Mouse (Mus musculus) frontal cortex, adult 2 months (tissue): Measurements from ENCODE around the gene Ppia. TPM values are rescaled to one million over a fixed set of nuclear protein-coding genes. Genes with fewer than 3 reads are reported as not detected.
"Not testable (repeated sequence)": the region's sequence is repeated elsewhere in the genome, so short reads cannot be mapped to it uniquely, and the experiment has no call there.

Source experiments
- DNase-seq, 2 experiments: peaks; one replicate each; pipeline ENCODE4 v3.0.0; 2022; ENCODE audit warnings: low spot score in 1 of 2; ENCODE audit errors: extremely low spot score in 1 of 2
- polyA plus RNA-seq: library from polyadenylated mRNA; depleted of rRNA; stranded (reverse); fragments of >200 nt; gene quantifications from 2 replicates; pipeline ENCODE4 v1.2.3, GENCODE M21; 2012; rRNA removed

Ppia gene
- polyA plus RNA-seq, 1 experiment: 2,505 TPM

- DNase-seq: peak in 1 of 2 experiments; percentile 36
Measured at GRCm38 (mm10) chr11:6436442-6436841, 21.2 kb downstream of the Ppia start.

DNA sequence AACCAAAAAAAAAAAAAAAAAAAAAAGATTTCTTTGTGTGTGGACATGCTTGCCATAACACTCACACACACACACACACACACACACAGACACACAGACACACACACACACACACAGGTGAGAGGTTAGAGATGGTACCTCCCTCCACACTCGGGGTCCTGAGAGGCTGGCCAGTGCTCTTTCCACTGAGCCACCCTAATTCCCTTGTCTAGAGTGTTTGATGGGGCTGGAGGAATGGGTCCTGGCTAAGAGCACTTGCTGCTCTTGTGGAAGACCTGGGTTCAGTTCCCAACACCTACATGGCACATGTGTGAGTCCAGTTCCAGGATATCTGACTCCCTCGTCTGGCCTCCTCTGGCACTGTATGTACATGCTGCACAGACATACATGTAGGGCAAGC lies 22.4 kb downstream of the Ppia start:
- DNase-seq: no peak

DNA sequence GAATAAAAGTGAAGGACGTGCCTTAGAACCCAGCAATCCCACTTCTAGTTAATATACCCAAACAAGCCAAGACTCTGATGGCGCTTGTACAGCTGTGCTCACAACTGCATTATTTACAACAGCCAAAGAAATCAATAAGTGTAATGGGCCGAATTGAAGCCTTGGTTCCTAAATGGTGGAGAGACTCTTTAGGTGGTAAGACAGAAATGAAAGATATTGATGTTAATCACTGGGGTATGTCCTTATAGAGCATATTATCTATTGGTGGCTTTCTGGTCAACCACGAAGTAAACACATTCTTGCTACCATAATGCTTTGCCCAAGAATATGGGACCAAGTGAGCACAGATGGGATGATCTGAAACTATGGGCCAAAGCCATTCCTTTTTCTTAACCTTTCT lies 24.9 kb downstream of the Ppia start:
- DNase-seq: no peak

GRCm38 (mm10) chr11:6442566-6442965 lies 27.3 kb downstream of the Ppia start:
- no peak for DNase-seq

DNA sequence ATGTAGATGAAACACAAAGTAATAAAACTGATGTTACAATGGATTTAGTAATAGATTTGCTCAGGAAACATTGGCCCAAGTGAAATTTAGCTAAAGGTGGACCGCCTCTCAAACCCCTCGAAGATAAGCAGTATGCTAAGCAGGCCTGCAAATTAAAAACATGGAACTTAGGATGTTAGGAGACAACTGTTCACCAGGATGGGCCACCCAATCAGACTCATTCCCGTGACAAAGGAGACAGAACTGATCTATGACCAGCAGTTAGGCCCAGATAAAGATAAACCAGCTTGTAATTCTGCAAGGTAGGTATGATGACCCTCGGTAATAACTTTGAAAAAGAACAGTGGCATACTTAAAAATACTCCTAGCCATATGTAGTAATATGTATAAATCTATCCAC lies 27.9 kb downstream of the Ppia start:
- DNase-seq: no peak

- DNase-seq: no peak
Measured at GRCm38 (mm10) chr11:6443727-6444076, 28.5 kb downstream of the Ppia start.

DNA sequence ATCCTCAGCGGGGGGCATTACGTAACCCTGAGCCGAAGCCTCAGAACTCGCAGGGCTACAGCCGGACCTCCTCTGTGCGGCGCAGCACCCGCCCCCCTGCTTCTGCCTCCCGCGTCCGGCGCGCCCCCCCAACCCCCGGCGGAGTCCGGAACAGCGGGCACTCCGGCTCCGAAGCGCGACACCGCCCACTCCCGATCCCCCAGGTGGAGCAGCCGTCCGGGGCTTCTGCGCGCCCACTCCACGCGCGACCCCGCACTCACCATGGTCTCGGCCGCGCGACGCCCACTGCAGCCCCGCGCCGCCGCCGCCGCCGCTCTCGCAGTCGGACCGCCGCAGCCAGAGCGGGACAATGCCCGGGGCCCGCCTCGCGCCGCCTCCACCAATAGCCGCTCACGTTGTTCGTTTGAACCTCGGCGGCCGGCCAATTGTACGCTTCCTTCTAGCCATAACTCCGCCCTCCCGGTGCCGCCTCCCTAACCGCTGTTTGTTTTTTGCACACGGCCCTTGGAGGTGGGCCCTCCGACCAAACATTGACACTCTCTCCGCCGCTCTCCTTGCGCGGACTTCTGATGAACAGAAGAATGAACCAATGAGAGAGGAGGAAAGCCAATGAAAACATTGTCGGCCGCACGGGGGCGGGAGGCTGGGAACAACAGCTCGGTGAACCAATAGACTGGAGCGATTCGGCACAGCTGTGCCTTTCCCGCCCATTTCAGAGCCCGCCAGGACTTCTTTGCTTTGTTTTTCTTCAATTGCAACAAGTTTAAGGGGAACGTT lies 29.0 kb downstream of the Ppia start, which contains the start of gene H2afv:
TSS of gene H2afv (minus strand) at position 367 of the 777 bp plus-strand sequence.
- DNase-seq: peak; percentile 99

DNA sequence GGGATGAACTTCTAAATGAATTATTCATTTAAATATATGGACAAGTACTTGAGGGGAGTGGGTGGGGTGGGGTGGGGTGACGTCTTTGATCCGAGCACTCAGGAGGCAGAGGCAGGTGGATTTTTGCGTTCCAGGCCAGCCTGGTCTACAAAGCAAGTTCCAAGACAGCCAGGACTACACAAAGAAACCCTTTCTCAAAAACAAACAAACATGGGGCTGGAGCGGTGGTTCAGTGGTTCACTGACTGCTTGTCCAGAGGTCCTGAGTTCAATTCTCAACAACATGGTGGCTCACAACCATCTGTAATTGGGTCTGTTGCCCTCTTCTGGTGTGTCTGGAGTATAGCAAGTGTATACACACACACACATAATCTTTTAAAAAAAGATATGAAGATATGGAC lies 30.2 kb downstream of the Ppia start:
- no peak for DNase-seq

DNA sequence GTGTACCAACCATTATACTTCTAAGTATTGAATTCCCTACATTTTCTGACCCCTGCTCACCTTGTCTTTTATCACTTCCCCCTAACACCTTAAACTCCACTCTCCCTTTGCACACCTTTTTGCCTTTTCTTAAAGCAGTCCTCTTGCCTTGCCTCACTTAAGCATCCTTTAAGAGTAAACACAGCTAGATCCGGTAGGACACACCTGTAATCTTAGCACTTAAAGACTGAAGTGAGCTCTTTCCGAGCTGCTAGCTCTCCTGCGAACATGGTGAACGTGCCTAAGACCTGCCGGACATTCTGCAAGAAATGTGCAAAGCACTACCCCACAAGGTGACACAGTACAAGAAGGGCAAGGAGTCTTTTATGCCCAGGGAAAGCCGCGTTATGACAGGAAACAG lies 30.7 kb downstream of the Ppia start:
- DNase-seq: no peak

GRCm38 (mm10) chr11:6447493-6447892 lies 32.2 kb downstream of the Ppia start:
- DNase-seq: no peak

DNA sequence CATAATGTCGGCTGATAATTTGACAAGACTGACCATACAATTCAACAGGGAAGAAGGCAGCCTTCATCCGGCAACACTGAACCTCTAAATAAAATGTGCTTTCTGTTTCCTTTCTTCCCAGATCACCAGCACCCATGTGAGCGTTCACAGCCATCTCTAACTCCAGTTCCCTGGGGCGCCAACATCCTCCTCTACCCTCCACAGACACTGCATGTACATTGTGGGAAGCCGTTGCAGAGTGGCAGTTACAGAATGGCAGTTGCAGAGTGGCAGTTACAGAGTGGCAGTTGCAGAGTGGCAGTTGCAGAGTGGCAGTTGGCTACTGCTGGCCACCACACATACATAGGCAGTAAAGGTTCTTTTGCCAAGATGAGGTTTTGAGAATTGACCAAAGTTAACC lies 32.9 kb downstream of the Ppia start:
- DNase-seq: not testable (repeated sequence)

DNA sequence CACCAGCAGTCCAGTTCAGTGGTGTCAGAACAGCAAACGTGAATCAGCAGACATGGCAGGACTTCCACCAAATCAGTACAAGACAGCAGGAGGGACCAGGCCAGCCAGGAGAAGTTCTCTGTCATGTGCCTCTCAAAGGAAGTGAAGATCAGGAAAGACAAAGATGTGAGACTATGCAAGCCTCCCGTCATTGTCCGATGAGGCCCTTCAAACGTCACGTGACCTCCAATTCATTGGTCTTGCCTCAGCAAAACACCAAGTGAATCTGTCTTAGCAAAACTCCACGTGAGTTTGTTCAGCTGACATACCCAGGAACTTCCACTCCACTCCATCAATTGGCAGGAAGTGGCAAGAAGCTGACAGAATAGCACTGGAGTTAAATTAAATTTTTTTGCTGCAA lies 40.8 kb downstream of the Ppia start:
- DNase-seq: no peak

GRCm38 (mm10) chr11:6463159-6463837 lies 48.1 kb downstream of the Ppia start:
- no peak for DNase-seq

DNA sequence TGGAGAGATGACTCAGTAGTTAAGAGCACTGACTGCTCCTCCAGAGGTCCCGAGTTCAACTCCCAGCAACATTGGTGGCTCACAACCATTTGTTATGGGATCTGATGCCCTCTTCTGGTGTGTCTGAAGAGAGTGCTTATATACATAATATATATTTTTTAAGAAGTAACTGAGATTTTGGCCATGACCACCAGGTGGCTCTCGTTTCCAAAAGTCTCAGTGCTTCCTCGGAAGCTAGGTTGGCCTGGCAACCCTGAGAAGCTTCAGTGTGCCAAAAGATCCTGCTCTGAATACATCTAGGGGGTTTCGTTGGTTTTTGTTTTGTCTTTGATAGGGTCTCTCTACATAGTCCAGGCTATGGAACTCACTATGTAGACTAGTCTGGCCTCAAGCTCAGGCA lies 49.9 kb downstream of the Ppia start:
- DNase-seq: peak; percentile 25 to 81

- no peak for DNase-seq
Measured at GRCm38 (mm10) chr11:6468541-6468940, 53.3 kb downstream of the Ppia start.

Other genes with a start within 250 kb of the Ppia start
- 0.27 TPM in 1 of 2 replicates, not detected in the other for gene A730071L15Rik, start 215.4 kb upstream of the Ppia start, polyA plus RNA-seq
- gene Nudcd3, start 215.0 kb upstream of the Ppia start, polyA plus RNA-seq: 96.6 and 104 TPM in 2 replicates
- 1.2 and 1.4 TPM in 2 replicates for gene Npc1l1, start 185.3 kb upstream of the Ppia start, polyA plus RNA-seq
- gene Ddx56, start 147.7 kb upstream of the Ppia start, polyA plus RNA-seq: 42.4 and 45.9 TPM in 2 replicates
- gene Tmed4, start 140.6 kb upstream of the Ppia start, polyA plus RNA-seq: 126 and 128 TPM in 2 replicates
- gene Ogdh, start 123.8 kb upstream of the Ppia start, polyA plus RNA-seq: 145 and 146 TPM in 2 replicates
- 119 and 134 TPM in 2 replicates for gene Zmiz2, start 26.4 kb upstream of the Ppia start, polyA plus RNA-seq
- gene H2afv, start 29.0 kb downstream of the Ppia start, polyA plus RNA-seq: 75.0 and 80.7 TPM in 2 replicates
- 102 and 103 TPM in 2 replicates for gene Purb, start 60.5 kb downstream of the Ppia start, polyA plus RNA-seq
- gene Myo1g, start 105.5 kb downstream of the Ppia start, polyA plus RNA-seq: 0.80 and 0.96 TPM in 2 replicates
- gene Ccm2, start 131.4 kb downstream of the Ppia start, polyA plus RNA-seq: 83.1 and 88.2 TPM in 2 replicates
- gene Nacad, start 190.6 kb downstream of the Ppia start, polyA plus RNA-seq: 52.2 and 64.5 TPM in 2 replicates
- gene Tbrg4, start 210.6 kb downstream of the Ppia start, polyA plus RNA-seq: 59.8 and 64.9 TPM in 2 replicates
- not detected in 2 replicates for gene Wap, start 223.2 kb downstream of the Ppia start, polyA plus RNA-seq
- gene Ramp3, start 243.1 kb downstream of the Ppia start, polyA plus RNA-seq: 18.5 and 30.4 TPM in 2 replicates